Mouse (Mus musculus): ENCODE results near the gene Arhgdia. TPM values are rescaled to one million over a fixed set of nuclear protein-coding genes. Genes with fewer than 3 reads are reported as not detected.

The Arhgdia gene
- total RNA-seq, 1 experiment: 253 TPM

GRCm38 (mm10) chr11:120615167-120615566 lies 33.7 kb upstream of the Arhgdia start:
- Histone ChIP-seq H3K9me3 (ENCODE audit: control insufficient read depth, insufficient read depth, low read depth, low read length) (no peaks in the 10 kb centered on the region), H3K4me3 (ENCODE audit: insufficient read depth in 1 of 2, low read depth in 1 of 2, low read length in 2 of 2, poor library complexity in 1 of 2, severe bottlenecking in 1 of 2) (no peak overlapping the region), H3K27ac (ENCODE audit: insufficient read depth, low read depth, low read length, poor library complexity, severe bottlenecking) (no peak overlapping the region), H3K36me3 (ENCODE audit: control insufficient read depth, insufficient read depth, low read length, poor library complexity, severe bottlenecking) (peaks cover 42% of the 10 kb centered on the region), H3K4me1 (ENCODE audit: control insufficient read depth in 2 of 2, insufficient read depth in 2 of 2, low read length in 2 of 2, poor library complexity in 1 of 2) (peaks cover 8 to 24% of the 10 kb centered on the region in 2 experiments; a peak in 2 of 4 replicates), H3K9ac (ENCODE audit: insufficient read depth, low read depth, low read length, poor library complexity, severe bottlenecking) (no peak overlapping the region)
- TF ChIP-seq ZC3H11A (IDR thresholded peaks at IDR 0.05; ENCODE audit: borderline replicate concordance, low read depth, low read length) (no peak), ZNF384 (IDR thresholded peaks at IDR 0.05; ENCODE audit: low read depth, low read length) (no peak), MAFK (IDR thresholded peaks at IDR 0.05; ENCODE audit: insufficient read depth, low read depth, low read length) (no peak), HCFC1 (IDR thresholded peaks at IDR 0.05; ENCODE audit: borderline replicate concordance, insufficient read depth, low read length) (no peak), CHD2 (IDR thresholded peaks at IDR 0.05; ENCODE audit: low read depth, low read length) (no peak)
- DNase-seq (ENCODE audit: low read depth, low spot score): no peak
- in situ Hi-C loops (cut with MboI; ENCODE audit: low sequenced_read_pairs in 2 of 2, unreplicated experiment in 2 of 2): no loop called here

GRCm38 (mm10) chr11:120613976-120614375 lies 32.6 kb upstream of the Arhgdia start:
- H3K36me3 ChIP-seq (ENCODE audit: control insufficient read depth, insufficient read depth, low read length, poor library complexity, severe bottlenecking): peaks cover 38% of the 10 kb centered on the region
- no peak overlapping the region for H3K9ac ChIP-seq (ENCODE audit: insufficient read depth, low read depth, low read length, poor library complexity, severe bottlenecking)
- in situ Hi-C loops (cut with MboI; ENCODE audit: low sequenced_read_pairs in 2 of 2, unreplicated experiment in 2 of 2): no loop called here
- no peak for TF ChIP-seq CHD2 (IDR thresholded peaks at IDR 0.05; ENCODE audit: low read depth, low read length)
- TF ChIP-seq HCFC1 (IDR thresholded peaks at IDR 0.05; ENCODE audit: borderline replicate concordance, insufficient read depth, low read length): no peak
- no peak for TF ChIP-seq ZNF384 (IDR thresholded peaks at IDR 0.05; ENCODE audit: low read depth, low read length)
- no peak for TF ChIP-seq MAFK (IDR thresholded peaks at IDR 0.05; ENCODE audit: insufficient read depth, low read depth, low read length)
- no peak for TF ChIP-seq ZC3H11A (IDR thresholded peaks at IDR 0.05; ENCODE audit: borderline replicate concordance, low read depth, low read length)
- DNase-seq (ENCODE audit: low read depth, low spot score): no peak
- no peaks in the 10 kb centered on the region for H3K9me3 ChIP-seq (ENCODE audit: control insufficient read depth, insufficient read depth, low read depth, low read length)
- H3K4me1 ChIP-seq (ENCODE audit: control insufficient read depth in 2 of 2, insufficient read depth in 2 of 2, low read length in 2 of 2, poor library complexity in 1 of 2): peaks cover 8 to 26% of the 10 kb centered on the region in 2 experiments; a peak in 3 of 4 replicates
- no peak overlapping the region for H3K27ac ChIP-seq (ENCODE audit: insufficient read depth, low read depth, low read length, poor library complexity, severe bottlenecking)
- no peak overlapping the region for H3K4me3 ChIP-seq (ENCODE audit: insufficient read depth in 1 of 2, low read depth in 1 of 2, low read length in 2 of 2, poor library complexity in 1 of 2, severe bottlenecking in 1 of 2)

- no peak overlapping the region for H3K9ac ChIP-seq (ENCODE audit: insufficient read depth, low read depth, low read length, poor library complexity, severe bottlenecking)
- in situ Hi-C loops (cut with MboI; ENCODE audit: low sequenced_read_pairs in 2 of 2, unreplicated experiment in 2 of 2): no loop called here
- no peak for DNase-seq (ENCODE audit: low read depth, low spot score)
- no peaks in the 10 kb centered on the region for H3K9me3 ChIP-seq (ENCODE audit: control insufficient read depth, insufficient read depth, low read depth, low read length)
- TF ChIP-seq MAFK (IDR thresholded peaks at IDR 0.05; ENCODE audit: insufficient read depth, low read depth, low read length) (no peak), HCFC1 (IDR thresholded peaks at IDR 0.05; ENCODE audit: borderline replicate concordance, insufficient read depth, low read length) (no peak), ZC3H11A (IDR thresholded peaks at IDR 0.05; ENCODE audit: borderline replicate concordance, low read depth, low read length) (no peak), ZNF384 (IDR thresholded peaks at IDR 0.05; ENCODE audit: low read depth, low read length) (no peak), CHD2 (IDR thresholded peaks at IDR 0.05; ENCODE audit: low read depth, low read length) (no peak)
- H3K4me1 ChIP-seq (ENCODE audit: control insufficient read depth in 2 of 2, insufficient read depth in 2 of 2, low read length in 2 of 2, poor library complexity in 1 of 2): peaks cover 6 to 29% of the 10 kb centered on the region in 2 experiments; a peak in 3 of 4 replicates
- no peak overlapping the region for H3K4me3 ChIP-seq (ENCODE audit: insufficient read depth in 1 of 2, low read depth in 1 of 2, low read length in 2 of 2, poor library complexity in 1 of 2, severe bottlenecking in 1 of 2)
- peaks cover 38% of the 10 kb centered on the region for H3K36me3 ChIP-seq (ENCODE audit: control insufficient read depth, insufficient read depth, low read length, poor library complexity, severe bottlenecking)
- H3K27ac ChIP-seq (ENCODE audit: insufficient read depth, low read depth, low read length, poor library complexity, severe bottlenecking): no peak overlapping the region
Observed at GRCm38 (mm10) chr11:120613481-120613972, 32.1 kb upstream of the Arhgdia start.

- DNase-seq (ENCODE audit: low read depth, low spot score): no peak
- peak overlapping the region in 1 of 2 experiments; percentile 9; a peak in 1 of 4 replicates for H3K4me3 ChIP-seq (ENCODE audit: insufficient read depth in 1 of 2, low read depth in 1 of 2, low read length in 2 of 2, poor library complexity in 1 of 2, severe bottlenecking in 1 of 2)
- H3K9ac ChIP-seq (ENCODE audit: insufficient read depth, low read depth, low read length, poor library complexity, severe bottlenecking): no peak overlapping the region
- H3K27ac ChIP-seq (ENCODE audit: insufficient read depth, low read depth, low read length, poor library complexity, severe bottlenecking): no peak overlapping the region
- peaks cover 4 to 33% of the 10 kb centered on the region in 2 experiments; a peak in 3 of 4 replicates for H3K4me1 ChIP-seq (ENCODE audit: control insufficient read depth in 2 of 2, insufficient read depth in 2 of 2, low read length in 2 of 2, poor library complexity in 1 of 2)
- in situ Hi-C loops (cut with MboI; ENCODE audit: low sequenced_read_pairs in 2 of 2, unreplicated experiment in 2 of 2): no loop called here
- peaks cover 38% of the 10 kb centered on the region for H3K36me3 ChIP-seq (ENCODE audit: control insufficient read depth, insufficient read depth, low read length, poor library complexity, severe bottlenecking)
- TF ChIP-seq ZNF384 (IDR thresholded peaks at IDR 0.05; ENCODE audit: low read depth, low read length): no peak
- TF ChIP-seq ZC3H11A (IDR thresholded peaks at IDR 0.05; ENCODE audit: borderline replicate concordance, low read depth, low read length): peak; percentile 44; the same call in 1 of the 2 replicates
- H3K9me3 ChIP-seq (ENCODE audit: control insufficient read depth, insufficient read depth, low read depth, low read length): no peaks in the 10 kb centered on the region
Observed at GRCm38 (mm10) chr11:120612763-120613162, 31.3 kb upstream of the Arhgdia start.

Measured in ES-E14 (cell line).